Mouse (Mus musculus): ENCODE results near the gene Stx19. TPM values are rescaled to one million over a fixed set of nuclear protein-coding genes. Genes with fewer than 3 reads are reported as not detected.

Stx19 gene
- polyA plus RNA-seq, 1 experiment from 2014 or later = 0.51 TPM

GRCm38 (mm10) chr16:62799839-62800238, 14.6 kb upstream of the Stx19 start:
- H3K27ac ChIP-seq (ENCODE audit: low read depth, low read length) = no peak overlapping the region
- no peaks in the 10 kb centered on the region for H3K9me3 ChIP-seq (ENCODE audit: control insufficient read depth, low read length)
- H3K27me3 ChIP-seq (ENCODE audit: control insufficient read depth, insufficient read depth, low read length) = no peaks in the 10 kb centered on the region
- no peak overlapping the region for H3K9ac ChIP-seq (replicated peaks; ENCODE audit: low read depth, low read length)
- 89% methylated on average over 3 of the region's 3 CpGs for WGBS
- no peaks in the 10 kb centered on the region for H3K4me1 ChIP-seq (ENCODE audit: control insufficient read depth, insufficient read depth, low read length)
- peaks cover 6% of the 10 kb centered on the region; the same call in 1 of the 2 replicates for H3K36me3 ChIP-seq (ENCODE audit: control insufficient read depth, insufficient read depth, low read length)
- H3K4me2 ChIP-seq (ENCODE audit: low read depth, low read length) = no peak overlapping the region
- no peak for ATAC-seq (ENCODE audit: low read depth)
- H3K4me3 ChIP-seq (ENCODE audit: low read depth, low read length) = no peak overlapping the region

GRCm38 (mm10) chr16:62804621-62805020, 9.9 kb upstream of the Stx19 start:
- Histone ChIP-seq H3K36me3 (ENCODE audit: control insufficient read depth, insufficient read depth, low read length) (peaks cover 6% of the 10 kb centered on the region; the same call in 1 of the 2 replicates), H3K9ac (replicated peaks; ENCODE audit: low read depth, low read length) (no peak overlapping the region), H3K4me2 (ENCODE audit: low read depth, low read length) (no peak overlapping the region), H3K4me1 (ENCODE audit: control insufficient read depth, insufficient read depth, low read length) (peaks cover 4% of the 10 kb centered on the region), H3K27me3 (ENCODE audit: control insufficient read depth, insufficient read depth, low read length) (no peaks in the 10 kb centered on the region), H3K9me3 (ENCODE audit: control insufficient read depth, low read length) (no peaks in the 10 kb centered on the region), H3K27ac (ENCODE audit: low read depth, low read length) (no peak overlapping the region), H3K4me3 (ENCODE audit: low read depth, low read length) (no peak overlapping the region)
- no peak for ATAC-seq (ENCODE audit: low read depth)
- 95% methylated on average over 3 of the region's 3 CpGs for WGBS

- Histone ChIP-seq H3K4me1 (ENCODE audit: control insufficient read depth, insufficient read depth, low read length) (peaks cover 4% of the 10 kb centered on the region), H3K9ac (replicated peaks; ENCODE audit: low read depth, low read length) (no peak overlapping the region), H3K9me3 (ENCODE audit: control insufficient read depth, low read length) (no peaks in the 10 kb centered on the region), H3K27me3 (ENCODE audit: control insufficient read depth, insufficient read depth, low read length) (no peaks in the 10 kb centered on the region), H3K27ac (ENCODE audit: low read depth, low read length) (no peak overlapping the region), H3K36me3 (ENCODE audit: control insufficient read depth, insufficient read depth, low read length) (no peaks in the 10 kb centered on the region), H3K4me2 (ENCODE audit: low read depth, low read length) (no peak overlapping the region), H3K4me3 (ENCODE audit: low read depth, low read length) (no peak overlapping the region)
- WGBS = 52% methylated on average over 8 of the region's 8 CpGs
- ATAC-seq (ENCODE audit: low read depth) = peak; percentile 65; the same call in 1 of the 2 replicates
Measured at GRCm38 (mm10) chr16:62807249-62807979, 7.1 kb upstream of the Stx19 start.

- no peaks in the 10 kb centered on the region for H3K27me3 ChIP-seq (ENCODE audit: control insufficient read depth, insufficient read depth, low read length)
- no peak overlapping the region for H3K9ac ChIP-seq (replicated peaks; ENCODE audit: low read depth, low read length)
- H3K4me1 ChIP-seq (ENCODE audit: control insufficient read depth, insufficient read depth, low read length) = peaks cover 4% of the 10 kb centered on the region
- H3K36me3 ChIP-seq (ENCODE audit: control insufficient read depth, insufficient read depth, low read length) = no peaks in the 10 kb centered on the region
- H3K27ac ChIP-seq (ENCODE audit: low read depth, low read length) = no peak overlapping the region
- no peak overlapping the region for H3K4me2 ChIP-seq (ENCODE audit: low read depth, low read length)
- no peaks in the 10 kb centered on the region for H3K9me3 ChIP-seq (ENCODE audit: control insufficient read depth, low read length)
- 96% methylated on average over 4 of the region's 4 CpGs for WGBS
- H3K4me3 ChIP-seq (ENCODE audit: low read depth, low read length) = no peak overlapping the region
- ATAC-seq (ENCODE audit: low read depth) = no peak
Measured at GRCm38 (mm10) chr16:62810855-62811254, 3.6 kb upstream of the Stx19 start.

GRCm38 (mm10) chr16:62813790-62814189, 686 bp upstream of the Stx19 start:
- 83% methylated on average over 5 of the region's 5 CpGs for WGBS
- Histone ChIP-seq H3K4me1 (ENCODE audit: control insufficient read depth, insufficient read depth, low read length) (no peaks in the 10 kb centered on the region), H3K4me3 (ENCODE audit: low read depth, low read length) (no peak overlapping the region), H3K36me3 (ENCODE audit: control insufficient read depth, insufficient read depth, low read length) (no peaks in the 10 kb centered on the region), H3K27ac (ENCODE audit: low read depth, low read length) (no peak overlapping the region), H3K9me3 (ENCODE audit: control insufficient read depth, low read length) (no peaks in the 10 kb centered on the region), H3K27me3 (ENCODE audit: control insufficient read depth, insufficient read depth, low read length) (no peaks in the 10 kb centered on the region), H3K9ac (replicated peaks; ENCODE audit: low read depth, low read length) (no peak overlapping the region), H3K4me2 (ENCODE audit: low read depth, low read length) (no peak overlapping the region)
- ATAC-seq (ENCODE audit: low read depth) = no peak

GRCm38 (mm10) chr16:62822472-62822871, 8.0 kb downstream of the Stx19 start:
- Histone ChIP-seq H3K27me3 (ENCODE audit: control insufficient read depth, insufficient read depth, low read length) (no peaks in the 10 kb centered on the region), H3K4me3 (ENCODE audit: low read depth, low read length) (no peak overlapping the region), H3K36me3 (ENCODE audit: control insufficient read depth, insufficient read depth, low read length) (no peaks in the 10 kb centered on the region), H3K9me3 (ENCODE audit: control insufficient read depth, low read length) (no peaks in the 10 kb centered on the region), H3K4me2 (ENCODE audit: low read depth, low read length) (no peak overlapping the region), H3K4me1 (ENCODE audit: control insufficient read depth, insufficient read depth, low read length) (no peaks in the 10 kb centered on the region), H3K9ac (replicated peaks; ENCODE audit: low read depth, low read length) (no peak overlapping the region), H3K27ac (ENCODE audit: low read depth, low read length) (no peak overlapping the region)
- no peak for ATAC-seq (ENCODE audit: low read depth)
- 95% methylated on average over 6 of the region's 6 CpGs for WGBS

GRCm38 (mm10) chr16:62826156-62827001, 11.9 kb downstream of the Stx19 start:
- 77% methylated on average over 12 of the region's 12 CpGs for WGBS
- H3K4me1 ChIP-seq (ENCODE audit: control insufficient read depth, insufficient read depth, low read length) = no peaks in the 10 kb centered on the region
- no peaks in the 10 kb centered on the region for H3K36me3 ChIP-seq (ENCODE audit: control insufficient read depth, insufficient read depth, low read length)
- no peak overlapping the region for H3K27ac ChIP-seq (ENCODE audit: low read depth, low read length)
- H3K4me3 ChIP-seq (ENCODE audit: low read depth, low read length) = no peak overlapping the region
- H3K9me3 ChIP-seq (ENCODE audit: control insufficient read depth, low read length) = no peaks in the 10 kb centered on the region
- no peaks in the 10 kb centered on the region for H3K27me3 ChIP-seq (ENCODE audit: control insufficient read depth, insufficient read depth, low read length)
- no peak overlapping the region for H3K4me2 ChIP-seq (ENCODE audit: low read depth, low read length)
- no peak overlapping the region for H3K9ac ChIP-seq (replicated peaks; ENCODE audit: low read depth, low read length)
- peak; percentile 44 for ATAC-seq (ENCODE audit: low read depth)

GRCm38 (mm10) chr16:62832027-62832426, 17.6 kb downstream of the Stx19 start:
- no peak overlapping the region for H3K4me2 ChIP-seq (ENCODE audit: low read depth, low read length)
- no peak for ATAC-seq (ENCODE audit: low read depth)
- no peaks in the 10 kb centered on the region for H3K36me3 ChIP-seq (ENCODE audit: control insufficient read depth, insufficient read depth, low read length)
- H3K4me1 ChIP-seq (ENCODE audit: control insufficient read depth, insufficient read depth, low read length) = no peaks in the 10 kb centered on the region
- no peaks in the 10 kb centered on the region for H3K27me3 ChIP-seq (ENCODE audit: control insufficient read depth, insufficient read depth, low read length)
- no peaks in the 10 kb centered on the region for H3K9me3 ChIP-seq (ENCODE audit: control insufficient read depth, low read length)
- no peak overlapping the region for H3K27ac ChIP-seq (ENCODE audit: low read depth, low read length)
- WGBS = 92% methylated on average over 2 of the region's 2 CpGs
- no peak overlapping the region for H3K4me3 ChIP-seq (ENCODE audit: low read depth, low read length)
- H3K9ac ChIP-seq (replicated peaks; ENCODE audit: low read depth, low read length) = no peak overlapping the region

GRCm38 (mm10) chr16:62832481-62832880, 18.0 kb downstream of the Stx19 start:
- ATAC-seq (ENCODE audit: low read depth) = peak; percentile 56; the same call in 1 of the 2 replicates
- WGBS = 22% methylated on average over 4 of the region's 4 CpGs
- no peak overlapping the region for H3K9ac ChIP-seq (replicated peaks; ENCODE audit: low read depth, low read length)
- no peaks in the 10 kb centered on the region for H3K27me3 ChIP-seq (ENCODE audit: control insufficient read depth, insufficient read depth, low read length)
- no peak overlapping the region for H3K27ac ChIP-seq (ENCODE audit: low read depth, low read length)
- H3K4me1 ChIP-seq (ENCODE audit: control insufficient read depth, insufficient read depth, low read length) = no peaks in the 10 kb centered on the region
- no peak overlapping the region for H3K4me3 ChIP-seq (ENCODE audit: low read depth, low read length)
- H3K4me2 ChIP-seq (ENCODE audit: low read depth, low read length) = no peak overlapping the region
- H3K36me3 ChIP-seq (ENCODE audit: control insufficient read depth, insufficient read depth, low read length) = no peaks in the 10 kb centered on the region
- H3K9me3 ChIP-seq (ENCODE audit: control insufficient read depth, low read length) = no peaks in the 10 kb centered on the region

Measured in neural tube, embryonic 14.5 days (tissue).